In the genomic region with DNA sequence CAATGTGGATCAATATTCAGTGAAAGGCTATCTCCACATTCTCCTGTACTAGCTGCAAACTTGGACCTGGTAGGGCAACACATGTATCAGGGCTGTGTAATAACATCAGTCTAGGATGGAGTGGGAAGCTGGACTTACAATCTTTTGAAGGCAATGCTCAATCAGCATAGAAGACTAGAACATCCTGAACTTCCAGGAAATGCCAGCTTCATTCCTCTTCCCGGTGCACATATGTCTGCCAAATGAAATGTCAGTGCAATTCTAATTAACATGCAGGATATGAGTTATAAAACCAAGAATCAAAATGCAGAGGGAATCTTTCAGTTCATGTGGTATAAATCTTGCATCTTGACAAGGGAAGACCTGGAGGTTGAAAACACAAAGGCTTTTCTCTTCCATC, we compare ENCODE assay signal across 18 mouse cellular contexts.
"Had no signal": no experiment of that assay in that cellular context is flagged by ENCODE, and none has a peak within 500 bp of the region (broad histone marks: within the 10 kb centered on the region; RNA-seq: fewer than 3 reads in every experiment).

No protein-coding gene starts in this region.

- H3K27me3 ChIP-seq: limb, embryonic 15.5 days; liver, embryonic 13.5 days; lung, embryonic 15.5 days; megakaryocyte, embryonic 14.5 days; midbrain, embryonic 15.5 days; neural tube, embryonic 12.5 days had no signal

- H3K4me3 ChIP-seq: limb, embryonic 15.5 days; liver, embryonic 13.5 days; lung, embryonic 15.5 days; megakaryocyte, embryonic 14.5 days; midbrain, embryonic 15.5 days; neural tube, embryonic 12.5 days had no signal

- H3K9me3 ChIP-seq: limb, embryonic 15.5 days; liver, embryonic 13.5 days; lung, embryonic 15.5 days; midbrain, embryonic 15.5 days; neural tube, embryonic 12.5 days had no signal

- DNase-seq: kidney, adult 9 months; kidney, postnatal 36 days; liver, embryonic 13.5 days; liver, postnatal 0 days; lung, postnatal 14 days; right cerebral cortex, postnatal 14 days; thymus, adult 18-20 months; thymus, postnatal 14 days had no signal

- H3K4me2 ChIP-seq: limb, embryonic 15.5 days; liver, embryonic 13.5 days; lung, embryonic 15.5 days; midbrain, embryonic 11.5 days; midbrain, embryonic 15.5 days; neural tube, embryonic 12.5 days had no signal

- H3K27ac ChIP-seq: kidney, postnatal 0 days; limb, embryonic 15.5 days; liver, embryonic 13.5 days; lung, embryonic 15.5 days; macrophage; midbrain, embryonic 15.5 days; neural tube, embryonic 12.5 days had no signal

- H3K36me3 ChIP-seq: limb, embryonic 15.5 days; liver, embryonic 13.5 days; lung, embryonic 15.5 days; midbrain, embryonic 15.5 days; neural tube, embryonic 12.5 days had no signal

- H3K4me1 ChIP-seq: limb, embryonic 15.5 days; liver, embryonic 13.5 days; lung, embryonic 15.5 days; megakaryocyte, embryonic 14.5 days; midbrain, embryonic 15.5 days; neural tube, embryonic 12.5 days had no signal

- H3K9ac ChIP-seq: limb, embryonic 15.5 days; liver, embryonic 13.5 days; liver, postnatal 0 days; lung, embryonic 15.5 days; midbrain, embryonic 15.5 days; neural tube, embryonic 12.5 days had no signal

- ATAC-seq: inflammation-experienced regulatory T-cells, adult 6 months; intestine, postnatal 0 days; liver, postnatal 0 days; midbrain, embryonic 15.5 days had no signal
